Mouse (Mus musculus) E14TG2a.4 (cell line): ENCODE measurements at regions not wholly inside any gene's neighbourhood (a gene's known extent, or its start where the extent isn't known, plus 50 kb on each side); places are given as distances from the start of the nearest gene placed in this dataset.
"Not testable (repeated sequence)": the region's sequence is repeated elsewhere in the genome, so short reads cannot be mapped to it uniquely, and the experiment has no call there.

ENCODE experiments used
- CTCF ChIP-seq: conservative IDR thresholded peaks from 2 replicates; pipeline ENCODE4 v1.5.1; 2014; ENCODE audit warnings: low read length
- POU5F1 ChIP-seq: IDR thresholded peaks from 2 replicates; pipeline ENCODE4 v1.6.1; 2014; ENCODE audit warnings: low read length, borderline replicate concordance

DNA sequence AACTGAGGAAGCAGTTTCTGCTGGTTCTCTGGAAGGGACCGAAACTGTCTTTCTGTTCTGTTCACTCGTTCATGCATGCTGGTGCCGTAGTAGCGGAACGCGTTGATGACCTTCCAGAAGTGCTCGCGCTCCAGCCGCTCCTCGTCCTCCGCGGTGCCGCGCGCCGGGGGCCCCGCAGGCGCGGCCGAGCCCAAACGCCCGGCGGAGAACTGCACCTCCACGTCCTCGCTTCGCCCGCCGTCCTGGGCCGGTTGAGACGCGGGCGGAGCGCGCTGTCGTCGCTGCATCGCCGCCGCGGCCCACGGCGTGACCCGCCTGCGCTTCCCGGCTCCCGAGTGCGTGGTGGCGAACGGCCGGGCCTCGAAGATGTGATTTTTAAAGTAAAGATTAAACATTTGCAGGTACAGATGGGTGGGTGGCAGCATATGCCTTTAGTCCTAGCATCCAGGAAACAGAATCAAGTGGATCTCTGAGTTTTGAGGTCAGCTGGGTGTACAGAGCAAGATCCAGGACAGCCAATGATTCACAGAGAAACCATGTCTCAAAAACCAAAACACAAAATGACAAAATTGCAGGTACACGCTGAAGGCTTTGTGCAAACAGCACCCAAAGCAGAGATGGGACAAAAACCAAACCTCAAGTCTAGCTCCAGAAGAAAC is 206.3 kb downstream of the Cd109 start:
- TF ChIP-seq CTCF, POU5F1: not testable (repeated sequence)
